Mouse (Mus musculus): ENCODE results near the gene Crlf1. TPM values are rescaled to one million over a fixed set of nuclear protein-coding genes. Genes with fewer than 3 reads are reported as not detected.
A peak's percentile ranks its signal among the peaks of the same experiment; 100 is the strongest.

Crlf1 gene
- total RNA-seq, 2 experiments from 2014 or later, result 2.3 TPM; not detected in 1

- ATAC-seq (replicated peaks; ENCODE audit: low FRiP score, low TSS enrichment, poor library complexity, severe bottlenecking), result no peak
These were observed 18.8 kb downstream of the Crlf1 start for GRCm38 (mm10) chr8:70511770-70512169.

- peak; percentile 56 for ATAC-seq (replicated peaks; ENCODE audit: low FRiP score, low TSS enrichment, poor library complexity, severe bottlenecking)
These were observed 19.4 kb downstream of the Crlf1 start for GRCm38 (mm10) chr8:70512253-70512903.

- ATAC-seq (replicated peaks; ENCODE audit: low FRiP score, low TSS enrichment, poor library complexity, severe bottlenecking), result no peak
These were observed 20.5 kb downstream of the Crlf1 start for GRCm38 (mm10) chr8:70513441-70513840.

GRCm38 (mm10) chr8:70517940-70518643 is 25.1 kb downstream of the Crlf1 start:
- ATAC-seq (replicated peaks; ENCODE audit: low FRiP score, low TSS enrichment, poor library complexity, severe bottlenecking), result no peak

- ATAC-seq (replicated peaks; ENCODE audit: low FRiP score, low TSS enrichment, poor library complexity, severe bottlenecking), result no peak
These were observed 26.1 kb downstream of the Crlf1 start for GRCm38 (mm10) chr8:70519043-70519442.

GRCm38 (mm10) chr8:70519606-70520005 is 26.6 kb downstream of the Crlf1 start:
- ATAC-seq (replicated peaks; ENCODE audit: low FRiP score, low TSS enrichment, poor library complexity, severe bottlenecking), result no peak

GRCm38 (mm10) chr8:70522592-70523403 is 29.8 kb downstream of the Crlf1 start:
- ATAC-seq (replicated peaks; ENCODE audit: low FRiP score, low TSS enrichment, poor library complexity, severe bottlenecking), result peak; percentile 85

- no peak for ATAC-seq (replicated peaks; ENCODE audit: low FRiP score, low TSS enrichment, poor library complexity, severe bottlenecking)
These were observed 34.2 kb downstream of the Crlf1 start for GRCm38 (mm10) chr8:70527111-70527511.

GRCm38 (mm10) chr8:70527512-70528181 is 34.7 kb downstream of the Crlf1 start, which contains the start of the genes Fkbp8 and Kxd1:
Gene Fkbp8, plus strand, starts transcription at chr8:70527724.
Gene Kxd1, minus strand, starts transcription at chr8:70527956.
- ATAC-seq (replicated peaks; ENCODE audit: low FRiP score, low TSS enrichment, poor library complexity, severe bottlenecking), result peak; percentile 78

GRCm38 (mm10) chr8:70528182-70528797 is 35.3 kb downstream of the Crlf1 start:
- ATAC-seq (replicated peaks; ENCODE audit: low FRiP score, low TSS enrichment, poor library complexity, severe bottlenecking), result no peak

GRCm38 (mm10) chr8:70529299-70529698 is 36.3 kb downstream of the Crlf1 start:
- ATAC-seq (replicated peaks; ENCODE audit: low FRiP score, low TSS enrichment, poor library complexity, severe bottlenecking), result no peak

GRCm38 (mm10) chr8:70529741-70530161 is 36.8 kb downstream of the Crlf1 start:
- ATAC-seq (replicated peaks; ENCODE audit: low FRiP score, low TSS enrichment, poor library complexity, severe bottlenecking), result peak; percentile 24

GRCm38 (mm10) chr8:70530314-70530713 is 37.4 kb downstream of the Crlf1 start:
- ATAC-seq (replicated peaks; ENCODE audit: low FRiP score, low TSS enrichment, poor library complexity, severe bottlenecking), result no peak

GRCm38 (mm10) chr8:70534281-70534680 is 41.3 kb downstream of the Crlf1 start:
- ATAC-seq (replicated peaks; ENCODE audit: low FRiP score, low TSS enrichment, poor library complexity, severe bottlenecking), result no peak

GRCm38 (mm10) chr8:70535221-70535620 is 42.3 kb downstream of the Crlf1 start:
- no peak for ATAC-seq (replicated peaks; ENCODE audit: low FRiP score, low TSS enrichment, poor library complexity, severe bottlenecking)

- ATAC-seq (replicated peaks; ENCODE audit: low FRiP score, low TSS enrichment, poor library complexity, severe bottlenecking), result no peak
These were observed 42.7 kb downstream of the Crlf1 start for GRCm38 (mm10) chr8:70535701-70536100.

- 0 out of 2 replicates have a peak, but pooled peaks have one; percentile 18 for ATAC-seq (replicated peaks; ENCODE audit: low FRiP score, low TSS enrichment, poor library complexity, severe bottlenecking)
These were observed 45.1 kb downstream of the Crlf1 start for GRCm38 (mm10) chr8:70538024-70538579.

GRCm38 (mm10) chr8:70538633-70539076 is 45.7 kb downstream of the Crlf1 start:
- peak; percentile 77 for ATAC-seq (replicated peaks; ENCODE audit: low FRiP score, low TSS enrichment, poor library complexity, severe bottlenecking)
